Mouse (Mus musculus) urinary bladder, postnatal 4 days (tissue): ENCODE results near the gene Cort.
"Not testable (repeated sequence)": the region's sequence is repeated elsewhere in the genome, so short reads cannot be mapped to it uniquely, and the experiment has no call there.

Experiments
- DNase-seq, 2 experiments: peaks; one replicate each; pipeline ENCODE4 v3.0.0; 2021 to 2022; ENCODE audit warnings: low spot score in 2 of 2

The Cort gene

DNA sequence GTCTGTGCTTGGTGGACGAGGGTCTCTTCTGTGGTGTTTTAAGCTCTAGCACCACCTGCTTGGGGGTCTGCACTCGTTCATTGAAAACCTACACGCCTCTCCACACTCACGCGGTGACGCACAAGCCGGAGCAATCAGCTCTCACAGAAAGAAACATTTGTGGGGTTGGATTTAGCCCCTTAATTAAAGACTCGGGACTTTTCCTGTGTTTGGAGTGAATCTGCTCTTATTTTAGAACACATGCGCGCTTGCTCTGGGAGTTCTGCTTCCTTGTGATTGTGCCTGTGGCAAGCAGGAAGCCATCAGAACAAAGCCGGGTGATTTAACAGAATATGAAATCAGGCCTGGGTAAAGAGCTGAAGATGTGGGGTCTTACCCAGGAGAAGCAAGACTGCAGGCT lies at the start of gene Cort:
Cort (minus strand) TSS at position 101 of the 400 bp plus-strand sequence.
- no peak for DNase-seq

DNA sequence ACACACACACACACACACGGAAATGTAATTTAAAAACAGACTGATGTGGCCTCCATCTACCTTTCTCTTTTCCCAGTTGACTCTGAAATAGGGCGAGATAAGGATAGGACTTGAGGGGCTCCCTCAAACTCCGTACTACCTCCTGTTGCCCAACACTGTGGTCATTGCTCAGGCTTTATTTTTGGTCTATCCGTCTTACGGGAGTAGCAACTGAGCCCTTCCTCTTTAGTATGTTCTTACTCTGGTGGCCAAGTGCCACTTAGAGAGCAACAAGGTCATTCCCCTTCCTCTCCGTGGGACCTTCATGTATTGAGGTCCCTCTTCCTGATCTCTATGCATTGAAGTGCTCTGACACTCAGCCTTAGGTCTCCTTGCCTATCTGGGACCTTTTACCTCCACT lies 47.1 kb upstream of the Cort start:
- no peak for DNase-seq

DNA sequence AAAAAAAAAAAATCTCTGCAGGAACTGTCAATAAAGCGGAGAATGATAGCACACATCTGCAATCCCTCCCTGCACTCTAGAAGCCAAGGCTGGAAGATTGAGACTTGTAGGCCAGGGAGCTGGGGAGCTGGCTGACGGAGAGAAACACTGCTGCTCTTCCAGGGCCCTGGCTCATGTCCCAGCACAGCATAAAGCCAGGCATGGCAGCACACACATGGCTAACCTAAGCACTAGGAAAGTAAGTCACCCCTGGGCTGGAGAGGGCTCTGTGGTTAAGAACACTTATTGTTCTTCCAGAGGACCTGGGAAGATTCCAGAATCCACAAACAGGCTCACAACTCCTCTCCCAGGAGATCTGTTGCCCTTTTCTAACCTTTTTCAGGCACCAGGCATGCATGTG lies 46.1 kb upstream of the Cort start:
- peak in 1 of 2 experiments; percentile 42 for DNase-seq

DNA sequence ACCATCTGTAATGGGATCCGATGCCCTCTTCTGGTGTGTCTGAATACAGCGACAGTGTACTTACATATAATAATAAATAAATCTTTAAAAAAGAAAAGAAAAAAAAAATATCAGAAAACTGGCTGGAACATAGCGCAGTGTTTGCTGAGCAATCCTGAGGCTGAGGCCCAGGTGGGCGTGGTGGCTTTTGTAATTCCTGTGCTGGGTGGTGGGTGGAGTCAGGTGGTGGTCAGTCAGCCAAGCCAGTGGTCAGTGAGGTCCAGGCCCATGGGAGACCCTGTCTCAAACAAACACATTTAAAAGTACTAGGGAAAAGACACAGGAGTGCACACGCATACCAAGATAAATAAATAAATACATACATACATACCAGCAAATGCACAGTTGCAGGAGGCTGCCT lies 45.5 kb upstream of the Cort start:
- DNase-seq: no peak

DNA sequence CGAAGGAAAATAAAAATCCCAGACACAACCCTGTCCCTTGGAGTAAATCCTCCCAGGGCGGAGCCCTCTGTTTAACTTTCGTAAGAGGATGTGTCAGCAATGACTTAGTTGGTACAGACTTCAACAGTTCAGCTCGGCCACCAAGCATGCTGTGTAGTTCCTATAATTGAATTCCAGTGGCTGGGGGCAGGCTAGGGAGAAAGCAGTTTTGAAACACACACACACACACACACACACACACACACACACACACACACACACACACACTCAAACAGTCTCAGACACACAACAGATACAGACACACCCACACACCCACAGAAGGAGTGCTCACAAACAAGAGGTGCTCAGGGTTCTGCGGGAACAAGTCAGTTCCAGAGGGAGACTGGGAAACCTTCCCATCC lies 45.0 kb upstream of the Cort start:
- DNase-seq: no peak

DNA sequence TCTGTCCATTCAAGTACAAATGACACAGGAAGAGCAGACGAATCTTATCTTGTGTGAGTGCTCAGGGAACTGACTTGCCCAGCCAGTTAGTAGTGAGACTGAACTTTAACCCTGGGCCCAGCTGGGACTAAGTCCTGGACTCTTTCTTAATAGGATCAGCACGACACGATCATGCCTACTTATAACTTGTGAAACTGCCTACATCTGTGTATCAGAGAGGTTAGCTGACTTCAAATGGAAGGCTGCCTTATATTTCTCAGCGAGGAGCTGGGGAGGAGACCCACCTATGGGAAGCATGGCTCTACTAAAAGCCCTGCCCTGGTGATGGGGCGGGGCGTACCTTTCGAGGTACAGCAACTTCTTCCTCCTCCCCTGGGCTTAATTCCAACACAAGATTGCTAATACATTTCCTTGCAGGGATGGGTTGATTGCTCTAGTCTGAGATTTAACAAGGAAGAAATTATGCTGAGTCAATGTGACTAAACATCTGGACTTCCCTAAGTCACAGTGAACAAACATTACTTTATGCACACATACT lies 43.9 kb upstream of the Cort start:
- no peak for DNase-seq

DNA sequence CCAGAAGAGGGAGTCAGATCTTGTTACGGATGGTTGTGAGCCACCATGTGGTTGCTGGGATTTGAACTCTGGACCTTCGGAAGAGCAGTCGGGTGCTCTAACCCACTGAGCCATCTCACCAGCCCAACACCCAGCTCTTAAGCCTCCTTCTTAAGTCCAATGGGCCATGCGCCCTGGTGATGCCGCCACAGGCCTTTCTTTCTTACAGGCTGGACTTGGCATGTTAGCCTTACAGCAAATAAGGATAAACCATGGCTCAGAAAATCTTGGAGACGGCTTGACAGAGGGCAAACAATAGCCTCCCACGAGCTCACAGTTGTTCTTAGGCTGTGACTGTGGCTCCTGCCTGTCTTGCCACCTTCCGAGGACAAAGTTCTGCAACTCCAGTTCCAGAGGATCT lies 43.4 kb upstream of the Cort start:
- DNase-seq: not testable (repeated sequence)

DNA sequence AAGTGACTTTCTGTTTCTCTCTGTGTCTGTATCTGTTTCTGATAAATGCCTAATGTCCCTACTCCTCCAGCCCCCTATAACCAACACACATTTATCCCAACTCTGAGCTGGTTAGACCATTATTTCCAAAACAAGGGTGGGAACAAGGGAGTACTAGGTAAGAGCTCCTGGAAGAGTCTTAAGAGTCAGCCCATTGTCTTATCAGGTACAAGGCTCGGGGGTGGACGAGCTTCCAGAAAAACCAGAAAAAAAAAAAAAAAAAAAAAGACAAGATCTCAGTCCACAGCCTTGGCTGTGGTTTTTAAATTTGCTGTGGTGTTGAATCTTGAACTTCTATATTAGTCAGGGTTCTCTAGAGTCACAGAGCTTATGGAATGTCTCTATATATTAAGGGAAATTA lies 41.5 kb upstream of the Cort start:
- DNase-seq: no peak

DNA sequence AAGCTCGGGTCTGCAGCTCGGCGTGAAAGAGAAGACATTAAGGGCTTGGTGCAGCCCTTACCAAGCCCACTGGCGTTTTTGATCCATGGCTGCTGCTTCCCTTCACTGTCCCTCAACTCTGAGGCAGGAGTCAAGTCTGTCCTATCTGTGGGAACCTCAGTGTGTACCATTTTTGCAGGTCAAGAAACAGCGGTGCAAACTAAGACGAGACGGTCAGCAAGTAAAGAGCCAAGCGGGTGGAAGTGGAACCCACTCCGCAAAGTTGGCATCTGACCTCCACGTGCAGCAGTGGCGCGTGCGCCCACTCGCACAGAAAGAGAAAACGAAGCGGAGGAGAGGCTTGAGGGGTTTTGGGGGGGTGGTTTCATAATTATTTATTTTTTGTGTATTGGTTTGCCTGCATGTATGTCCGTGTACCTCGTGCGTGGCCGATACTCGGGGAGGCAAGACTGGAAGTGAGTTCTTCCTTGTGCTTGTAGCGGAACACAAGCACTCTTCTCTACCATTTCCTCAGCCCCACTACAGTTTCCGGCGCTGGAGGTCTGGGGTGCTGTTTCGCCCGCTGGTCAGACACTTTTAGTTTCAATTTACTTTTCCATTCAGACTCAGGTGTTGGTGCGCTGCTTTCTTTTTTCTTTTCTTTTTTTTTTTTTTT lies 40.5 kb upstream of the Cort start:
- no peak for DNase-seq

DNA sequence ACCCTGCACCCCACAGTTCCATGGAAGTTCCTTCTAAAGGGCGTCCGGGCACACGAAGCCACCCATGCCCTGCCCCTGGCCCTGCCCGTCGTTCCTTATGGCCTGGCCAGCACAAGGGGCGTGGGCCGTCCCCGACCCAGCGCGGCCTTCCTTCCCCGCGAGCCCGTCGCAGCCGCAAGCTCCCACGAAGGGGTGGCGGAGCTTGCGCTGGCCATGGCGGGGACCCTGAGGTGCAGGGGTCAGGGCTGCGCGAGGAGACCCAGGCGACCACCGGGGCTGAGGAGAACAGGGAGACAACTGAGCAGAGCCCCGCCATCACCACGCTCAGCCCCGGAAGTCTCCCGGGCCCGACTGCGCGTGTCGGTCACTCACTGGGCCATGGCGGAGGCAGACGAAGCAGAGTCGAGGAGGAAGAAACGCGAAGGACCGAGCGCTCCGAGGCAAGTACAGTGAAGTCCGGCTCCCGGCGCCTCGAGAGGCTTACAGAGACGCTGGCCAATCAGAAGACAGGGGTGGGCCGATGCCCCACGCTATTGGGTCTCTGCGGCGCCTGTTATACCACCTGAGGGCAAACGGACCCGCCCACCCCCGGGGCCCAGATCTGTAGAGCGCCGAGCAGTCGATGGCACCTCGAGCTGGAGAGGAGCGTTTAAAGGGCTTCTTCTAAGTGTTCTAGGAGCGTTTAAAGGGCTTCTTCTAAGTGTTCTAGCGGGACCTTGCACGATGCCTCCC lies 39.8 kb upstream of the Cort start, which contains the start of gene Pgd:
Pgd (minus strand) TSS at position 557 of the 732 bp plus-strand sequence.
- peak; percentile 94 to 95 for DNase-seq

DNA sequence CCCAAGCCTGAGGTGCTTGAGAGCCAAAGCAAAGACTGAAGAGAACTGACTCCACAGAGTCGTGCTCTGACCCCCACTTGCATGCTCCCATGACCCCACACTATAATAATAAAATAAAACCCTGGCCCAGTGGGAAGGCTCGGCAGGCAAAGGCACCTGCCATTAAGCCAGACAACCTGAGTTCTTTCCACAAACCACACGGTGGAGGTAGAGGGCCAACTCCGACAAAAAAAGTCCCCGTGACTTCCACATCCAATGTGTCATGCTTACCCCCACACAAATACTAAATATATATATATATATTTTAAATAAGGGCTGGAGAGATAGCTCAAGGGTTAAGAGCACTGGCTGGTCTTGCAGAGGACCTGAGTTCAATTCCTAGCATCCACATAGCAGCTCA lies 37.6 kb upstream of the Cort start:
- no peak for DNase-seq

DNA sequence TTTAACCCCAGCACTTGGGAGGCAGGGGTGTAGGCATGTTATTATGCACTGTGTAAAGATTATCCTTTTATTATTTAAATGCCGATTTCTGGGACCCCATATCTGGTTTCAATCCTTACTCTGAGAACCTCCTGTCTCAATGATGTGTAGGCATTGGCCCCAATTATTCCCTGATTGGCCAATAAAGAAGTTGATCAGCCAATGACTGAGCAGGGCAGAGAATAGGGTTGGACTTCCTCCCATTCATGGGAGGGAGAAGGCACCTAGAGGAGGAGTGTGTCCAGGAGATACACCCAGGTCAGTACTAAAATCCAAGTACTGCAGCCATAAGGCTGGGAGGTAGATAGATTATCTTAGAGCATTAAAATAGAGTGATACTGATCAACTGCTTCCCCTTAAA lies 36.6 kb upstream of the Cort start:
- DNase-seq: no peak

DNA sequence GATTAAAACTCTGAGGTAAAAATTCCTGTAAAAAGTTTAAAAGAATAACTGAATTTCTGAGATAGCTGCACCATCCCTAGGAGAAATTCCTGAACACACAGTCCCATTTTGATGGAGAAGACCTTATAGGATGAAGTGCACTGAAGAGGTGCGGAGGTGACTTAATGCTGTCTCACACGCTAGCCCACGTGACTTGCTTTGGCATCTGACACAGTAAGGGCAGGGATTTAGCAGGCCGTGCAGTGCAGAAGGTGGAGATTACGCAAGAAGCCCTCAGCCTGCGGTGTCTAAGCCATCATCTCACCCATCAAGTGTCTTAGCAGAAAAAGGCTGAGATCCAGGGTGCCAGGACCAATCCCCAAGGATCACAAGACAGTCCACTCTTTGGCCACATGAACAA lies 34.6 kb upstream of the Cort start:
- DNase-seq: no peak

DNA sequence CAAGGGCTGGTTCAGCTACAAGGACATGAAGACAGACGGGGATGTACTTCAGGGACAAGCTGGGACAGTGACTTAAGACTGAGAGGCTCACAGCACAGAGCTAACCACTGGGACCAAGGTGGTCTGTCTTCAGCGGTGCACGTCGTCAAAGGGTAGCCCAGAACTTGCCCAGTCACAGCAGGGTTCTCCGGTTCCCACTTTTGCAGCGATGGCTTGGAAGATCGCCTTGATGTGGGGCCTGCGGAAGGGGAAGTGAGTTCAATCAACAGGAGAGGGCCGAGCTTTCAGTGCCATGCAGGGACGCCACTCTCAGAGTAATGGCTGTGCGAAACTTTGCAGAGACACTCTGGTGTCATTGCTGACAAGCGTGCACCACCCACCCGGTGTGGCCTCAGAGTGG lies 33.3 kb upstream of the Cort start:
- no peak for DNase-seq

DNA sequence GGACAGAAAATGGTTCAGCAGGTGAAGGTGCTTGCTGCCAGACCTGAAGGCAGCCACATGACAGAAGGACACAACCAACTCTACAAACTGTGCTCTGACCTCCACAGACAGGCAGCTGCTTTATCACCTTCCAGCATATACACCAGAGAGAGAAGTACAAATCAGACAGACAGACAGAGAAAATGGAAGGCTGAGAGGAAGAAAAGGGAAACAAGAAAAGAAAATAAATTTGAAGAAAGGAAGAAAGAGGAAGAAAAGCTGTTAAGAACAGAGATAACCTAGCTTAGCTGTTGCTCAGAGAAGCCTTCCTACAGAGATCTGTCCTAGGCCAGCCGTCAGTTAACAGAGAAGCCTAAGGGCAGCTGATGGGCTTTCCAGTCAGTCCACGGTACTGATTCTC lies 32.6 kb upstream of the Cort start:
- DNase-seq: no peak

DNA sequence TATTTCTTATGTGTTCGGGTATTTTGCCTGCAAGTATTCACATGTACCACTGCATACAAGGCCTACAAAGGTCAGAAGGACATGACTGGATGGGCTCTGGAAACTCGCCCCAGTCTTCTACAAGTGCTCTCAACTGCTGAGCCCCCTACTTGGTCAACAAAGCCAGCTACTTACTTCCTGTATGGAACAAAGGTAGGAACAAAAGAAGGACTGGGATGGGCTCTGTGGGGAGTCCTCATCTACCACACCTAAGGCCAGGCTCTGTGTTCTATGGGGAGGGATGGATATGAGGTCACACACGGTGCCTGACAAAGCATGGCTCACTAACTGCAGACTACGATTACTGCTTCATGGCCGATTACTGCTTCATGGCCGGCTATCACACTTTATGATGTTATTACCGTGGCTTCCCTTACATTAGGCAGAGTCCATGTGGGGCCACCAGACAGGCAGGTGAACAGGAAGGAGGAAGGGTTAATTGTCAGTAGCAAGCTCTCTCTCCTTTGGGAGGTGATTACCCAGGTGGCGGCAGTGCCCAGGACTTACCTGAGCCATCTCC lies 30.9 kb upstream of the Cort start:
- DNase-seq: no peak

DNA sequence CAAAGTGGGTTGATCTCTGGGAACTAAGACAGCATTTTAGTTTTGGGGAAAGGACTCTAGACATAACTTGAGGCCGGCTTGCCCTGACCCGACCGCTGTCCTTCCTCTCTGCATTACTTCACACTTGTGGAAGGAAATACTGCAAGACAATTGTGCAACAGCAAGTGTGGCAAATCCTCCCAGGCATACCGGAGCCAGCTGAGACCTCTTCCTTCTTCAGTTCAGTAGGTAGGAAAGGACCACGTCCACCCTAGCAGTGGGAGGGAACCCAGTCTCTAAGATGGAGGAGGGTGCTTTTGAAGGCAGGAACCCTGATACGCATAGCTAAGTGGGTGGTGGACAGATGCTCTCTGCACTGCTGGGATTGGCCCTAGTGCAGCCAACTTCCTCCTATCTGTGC lies 29.1 kb upstream of the Cort start:
- DNase-seq: no peak

DNA sequence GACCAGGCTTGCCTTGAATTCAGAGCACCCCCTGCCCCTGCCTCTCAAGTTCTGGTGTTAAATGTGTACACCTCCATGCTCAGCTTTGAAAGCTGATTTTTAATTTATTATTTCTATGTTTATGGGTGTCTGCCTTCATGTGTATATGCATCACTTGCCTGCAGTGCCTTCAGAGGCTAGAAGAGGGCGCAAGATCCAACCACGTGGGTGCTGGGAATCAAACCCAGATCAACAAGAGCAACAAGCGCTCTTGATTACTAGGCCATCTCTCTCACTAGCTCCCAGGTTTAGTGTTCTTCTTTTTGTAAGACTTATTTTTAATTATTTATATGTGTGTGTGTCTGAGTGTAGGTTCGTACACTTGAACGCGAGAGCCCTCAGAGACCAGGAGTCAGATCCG lies 28.3 kb upstream of the Cort start:
- no peak for DNase-seq

DNA sequence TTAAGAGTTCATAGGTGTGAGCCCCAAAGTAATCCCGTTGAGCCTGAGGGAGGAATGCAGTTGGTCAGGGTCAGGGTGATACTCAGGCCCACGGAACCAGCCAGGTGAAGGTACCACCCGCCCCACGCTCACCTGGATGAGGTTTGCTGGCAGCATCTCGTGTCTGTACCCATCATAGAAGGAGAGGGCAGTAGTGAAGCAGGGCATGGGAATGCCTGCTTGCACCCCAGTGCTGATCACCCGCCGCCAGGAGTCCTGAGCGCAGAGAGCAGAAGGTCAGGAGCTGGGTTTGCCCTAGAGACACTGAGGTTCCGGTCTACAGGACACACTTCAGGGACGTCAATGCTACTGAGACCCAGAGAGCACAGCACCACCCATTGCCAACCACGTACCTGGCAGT lies 24.2 kb upstream of the Cort start:
- DNase-seq: no peak

DNA sequence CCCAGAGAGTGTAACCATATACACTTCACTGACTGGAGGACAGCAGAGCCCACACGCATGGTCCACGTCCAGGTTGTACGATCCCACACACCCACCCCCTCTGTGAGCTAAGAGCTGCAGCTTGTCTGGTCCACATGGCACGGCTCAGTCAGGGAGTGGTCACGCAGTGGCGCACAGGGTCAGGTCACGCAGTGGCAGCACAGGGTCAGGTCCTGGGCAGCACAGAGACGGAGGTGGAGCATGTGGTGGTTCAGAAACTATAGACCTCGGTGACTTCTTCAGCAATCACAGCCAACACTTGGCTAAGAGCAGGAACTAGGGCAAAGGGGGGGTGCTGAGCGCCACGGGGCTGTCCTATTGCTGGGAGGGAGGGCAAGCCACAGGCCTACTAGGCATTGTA lies 23.7 kb upstream of the Cort start:
- no peak for DNase-seq

DNA sequence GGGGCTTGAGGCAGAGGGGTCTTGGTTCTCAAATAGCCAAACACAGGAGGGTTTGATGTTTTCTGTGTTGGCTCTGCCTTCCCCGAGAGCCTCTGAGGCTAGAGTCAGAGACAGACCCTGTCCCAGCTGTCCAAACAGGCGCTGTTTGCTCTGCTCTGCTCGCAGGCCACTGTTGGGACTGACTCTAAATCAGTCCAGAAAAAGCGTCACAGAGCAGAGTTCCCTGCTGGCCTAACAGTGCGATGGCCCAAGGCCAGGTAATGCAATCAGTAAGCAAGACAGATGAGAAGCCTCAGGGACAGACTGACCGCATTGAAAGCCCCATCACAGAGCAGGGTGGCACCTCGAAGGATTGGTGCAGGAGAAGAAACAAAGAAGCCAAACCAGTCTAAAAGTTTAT lies 23.0 kb upstream of the Cort start:
- no peak for DNase-seq

DNA sequence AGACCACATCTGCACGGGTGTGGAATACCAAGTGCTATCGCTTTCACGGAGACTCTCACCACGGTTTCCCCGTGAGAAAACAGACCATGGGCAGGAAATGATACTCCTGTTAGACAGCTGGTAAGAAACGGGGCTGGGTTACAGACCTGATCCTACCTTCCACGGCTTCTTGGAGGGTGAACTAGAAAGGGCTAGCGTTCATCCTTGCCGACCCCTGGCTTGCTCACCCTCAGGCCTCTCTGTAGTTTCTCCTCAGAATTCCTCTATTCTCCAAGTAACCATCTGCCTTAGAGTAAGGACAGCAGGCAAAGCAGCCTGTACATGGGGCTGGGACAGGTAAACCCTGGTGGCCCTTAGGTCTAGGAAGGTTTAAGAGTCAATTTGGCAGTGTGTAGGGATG lies 22.6 kb upstream of the Cort start:
- DNase-seq: no peak

DNA sequence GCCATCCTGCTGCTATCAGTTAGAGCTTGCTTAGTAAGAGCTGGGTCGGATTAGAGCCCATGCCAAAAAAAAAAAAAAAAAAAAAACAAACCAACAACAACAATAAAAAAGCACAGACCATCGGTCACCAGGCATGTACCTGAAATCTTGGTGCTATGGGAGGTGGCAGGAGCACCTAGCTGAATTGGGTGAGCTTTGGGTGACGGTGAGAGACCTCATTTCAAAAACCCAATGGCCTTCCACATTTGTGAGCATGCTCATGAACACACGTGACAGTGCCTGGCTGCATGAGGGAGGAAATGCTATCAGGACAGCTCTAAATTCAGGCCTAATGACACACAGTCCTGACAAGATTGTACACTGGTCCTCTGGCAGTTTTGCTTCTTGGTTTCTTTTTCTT lies 21.5 kb upstream of the Cort start:
- DNase-seq: no peak
